Mouse (Mus musculus) kidney, postnatal 36 days (tissue): ENCODE data around the gene Sgo1.
"Not testable (repeated sequence)": the region's sequence is repeated elsewhere in the genome, so short reads cannot be mapped to it uniquely, and the experiment has no call there.

ENCODE experiments used
- DNase-seq, 2 experiments: peaks; one replicate each; pipeline ENCODE4 v3.0.0; 2021 to 2022; ENCODE audit warnings: mixed read lengths in 2 of 2

Sgo1 gene

DNA sequence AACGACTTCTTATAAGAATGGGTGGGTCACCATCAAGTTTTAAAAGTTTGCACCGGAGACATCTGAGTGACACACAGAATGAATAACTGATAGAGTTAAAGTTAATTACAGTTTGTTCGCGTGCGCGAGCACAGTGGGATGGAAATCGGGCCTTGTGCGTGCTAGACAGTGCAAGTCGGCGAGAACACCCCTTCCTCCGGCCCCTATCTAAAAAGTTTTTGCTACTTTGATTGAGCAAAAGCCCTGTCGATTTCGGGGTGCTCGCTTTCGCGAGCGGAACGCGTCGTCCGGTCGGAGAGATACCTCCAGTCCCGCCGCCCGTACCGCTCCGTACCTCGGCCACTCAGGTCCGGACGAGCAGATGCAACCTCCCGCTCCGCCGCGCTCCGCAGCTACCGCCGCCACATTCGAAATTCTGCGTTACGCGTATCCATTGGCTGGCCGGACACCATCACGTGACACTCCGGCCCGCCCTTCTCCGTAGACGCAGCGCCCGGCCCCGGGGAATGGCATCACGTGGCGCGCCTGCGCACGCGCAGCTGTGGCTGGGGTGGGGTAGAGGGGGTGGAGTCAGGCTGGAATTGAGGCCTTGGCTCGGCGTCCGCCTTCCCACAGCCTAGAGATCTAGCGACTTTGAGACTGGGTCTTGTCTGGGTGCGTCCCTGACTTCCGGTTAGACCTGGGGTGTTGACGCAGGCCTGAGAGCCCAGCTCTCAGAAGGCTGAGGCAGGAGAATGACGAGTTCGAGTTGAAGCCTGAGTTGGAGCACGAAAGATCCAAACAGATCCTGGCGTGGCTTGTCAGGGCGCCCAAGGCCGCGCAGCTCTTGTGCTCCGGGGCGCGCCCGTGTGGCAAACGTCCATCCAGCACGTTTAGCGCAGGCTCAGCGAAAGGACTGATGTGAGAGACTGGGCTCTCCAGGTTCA is at the start of gene Sgo1:
TSS of gene Sgo1 (minus strand) at position 457 of the 926 bp plus-strand sequence.
- DNase-seq = peak; percentile 97

DNA sequence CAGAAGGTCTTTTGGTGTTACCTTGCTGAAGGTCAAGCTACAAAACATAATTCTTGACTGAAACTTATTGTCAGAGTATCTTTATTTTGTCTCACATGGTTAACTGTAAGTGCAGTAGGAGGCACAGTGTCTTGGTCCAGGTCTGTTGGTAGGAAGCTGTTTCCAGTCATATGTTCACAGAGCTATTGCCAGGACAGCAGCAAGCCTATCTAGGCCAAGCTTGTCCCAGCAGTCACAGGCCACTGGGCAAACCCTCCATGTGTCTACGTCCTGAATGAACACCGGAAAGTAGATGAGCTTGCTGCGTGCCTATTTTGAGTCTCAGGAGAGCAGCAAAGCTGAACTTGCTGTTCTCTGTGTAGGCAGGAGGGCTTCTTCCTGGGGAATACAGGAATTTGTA is 29.8 kb upstream of the Sgo1 start:
- DNase-seq = not testable (repeated sequence)

DNA sequence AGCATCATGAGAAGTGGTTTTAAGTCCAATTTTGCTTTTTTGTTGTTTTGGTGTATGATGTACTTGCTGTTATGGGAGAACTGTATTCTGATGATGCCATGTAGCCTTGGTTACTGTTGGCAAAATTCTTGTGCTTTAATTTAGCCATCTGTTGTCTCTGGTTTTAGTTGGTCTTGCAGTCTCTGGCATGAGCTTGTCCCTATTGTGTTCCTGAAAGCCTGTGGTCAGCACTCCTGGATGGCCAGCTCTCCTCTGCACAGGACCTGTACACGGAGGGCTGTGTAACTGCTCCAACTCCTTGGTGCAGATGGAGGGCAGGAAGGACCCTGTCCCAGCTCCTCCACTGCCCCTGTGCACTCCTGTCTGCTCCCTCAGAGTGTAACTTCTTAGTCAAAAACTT is 29.3 kb upstream of the Sgo1 start:
- DNase-seq = no peak

DNA sequence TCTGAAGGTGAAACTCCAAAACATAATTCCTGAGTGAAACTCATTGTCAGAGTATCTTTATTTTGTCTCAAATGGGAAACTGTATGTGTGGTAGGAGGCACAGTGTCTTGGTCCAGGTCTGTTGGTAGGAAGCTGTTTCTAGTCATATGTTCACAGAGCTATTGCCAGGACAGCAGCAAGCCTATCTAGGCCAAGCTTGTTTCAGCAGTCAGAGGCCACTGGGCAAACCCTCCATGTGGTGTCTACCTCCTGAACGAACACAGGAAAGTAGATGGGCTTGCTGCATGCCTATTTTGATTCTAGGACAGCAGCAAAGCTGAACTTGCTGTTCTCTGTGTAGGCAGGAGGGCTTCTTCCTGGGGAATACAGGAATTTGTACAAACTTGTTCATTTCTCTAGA is 26.0 kb upstream of the Sgo1 start:
- not testable (repeated sequence) for DNase-seq

DNA sequence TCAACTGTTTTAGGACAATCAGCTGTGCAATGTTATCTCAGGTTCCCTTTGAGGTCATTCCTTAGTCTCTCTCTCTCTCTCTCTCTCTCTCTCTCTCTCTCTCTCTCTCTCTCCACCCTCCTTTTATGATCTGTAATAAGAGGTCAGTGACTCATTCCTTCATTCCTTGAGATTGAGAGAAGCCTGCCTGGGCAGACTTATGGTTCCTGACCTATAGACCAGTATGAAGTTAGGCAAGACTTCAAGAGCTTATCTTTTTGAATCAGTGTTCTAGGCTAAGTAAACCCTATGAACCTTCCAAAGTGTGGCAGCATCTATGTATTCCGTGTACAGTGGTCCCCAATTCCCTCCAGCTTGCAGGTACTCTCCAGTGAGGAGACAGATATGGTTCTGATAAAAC is 25.3 kb upstream of the Sgo1 start:
- no peak for DNase-seq

DNA sequence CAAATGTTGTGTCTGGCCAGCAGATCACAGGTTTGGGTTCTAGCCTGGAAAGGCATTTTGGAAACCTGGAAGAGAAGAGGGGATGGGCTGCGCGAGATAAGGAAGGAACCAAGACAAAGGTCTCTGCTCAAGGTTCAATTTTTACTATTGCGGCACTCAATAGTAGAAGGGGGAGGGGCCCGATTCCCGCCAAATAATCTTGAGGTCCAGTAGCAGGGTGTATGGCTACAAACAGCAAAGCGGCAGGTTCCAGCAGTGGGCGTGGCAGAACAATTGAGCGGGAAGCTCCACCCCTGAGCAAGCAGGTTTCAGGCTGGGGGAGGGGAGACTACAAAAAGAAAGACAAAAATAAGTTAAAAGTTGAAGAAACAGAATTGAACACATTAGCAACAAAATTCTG is 8.4 kb upstream of the Sgo1 start:
- DNase-seq = not testable (repeated sequence)

DNA sequence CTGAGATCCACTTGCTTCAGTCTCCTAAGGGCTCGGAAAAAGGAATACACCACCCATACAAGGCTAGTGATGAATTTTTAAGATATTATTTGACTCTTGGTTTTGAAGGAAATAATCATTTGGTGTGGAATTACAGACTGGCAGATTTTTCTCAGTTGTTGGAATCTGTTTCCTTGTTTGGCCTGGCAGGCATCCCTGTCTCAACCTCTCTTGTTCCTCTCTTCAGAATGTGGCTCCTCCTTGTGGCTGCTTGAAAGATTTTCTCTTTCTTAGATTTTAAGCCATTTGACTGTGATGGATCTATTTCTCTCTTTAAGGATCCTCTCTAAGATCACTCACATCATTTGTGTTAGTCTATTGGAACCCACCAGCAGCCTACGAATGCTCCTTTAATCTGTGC is 4.9 kb upstream of the Sgo1 start:
- peak; percentile 48 to 61 for DNase-seq

DNA sequence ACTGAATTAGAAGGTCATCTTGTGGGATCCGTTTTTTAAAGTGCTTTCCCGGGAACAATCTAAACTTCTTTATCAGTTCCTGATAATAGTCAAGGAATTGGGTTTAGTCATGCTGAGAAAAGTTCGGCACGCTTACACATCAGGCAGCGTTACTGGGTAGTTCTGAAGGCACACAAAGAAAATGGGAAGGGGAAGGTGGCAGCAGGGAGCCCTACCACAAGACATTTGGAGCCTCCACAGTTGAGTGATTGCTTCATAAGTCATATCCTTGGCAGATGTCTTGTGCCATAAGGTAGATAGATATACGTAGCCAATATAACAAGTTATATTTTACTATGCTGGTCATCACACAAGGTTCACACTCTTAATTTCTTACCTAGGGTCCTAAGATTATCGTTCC is 813 bp upstream of the Sgo1 start:
- peak in 1 of 2 experiments; percentile 2 for DNase-seq

DNA sequence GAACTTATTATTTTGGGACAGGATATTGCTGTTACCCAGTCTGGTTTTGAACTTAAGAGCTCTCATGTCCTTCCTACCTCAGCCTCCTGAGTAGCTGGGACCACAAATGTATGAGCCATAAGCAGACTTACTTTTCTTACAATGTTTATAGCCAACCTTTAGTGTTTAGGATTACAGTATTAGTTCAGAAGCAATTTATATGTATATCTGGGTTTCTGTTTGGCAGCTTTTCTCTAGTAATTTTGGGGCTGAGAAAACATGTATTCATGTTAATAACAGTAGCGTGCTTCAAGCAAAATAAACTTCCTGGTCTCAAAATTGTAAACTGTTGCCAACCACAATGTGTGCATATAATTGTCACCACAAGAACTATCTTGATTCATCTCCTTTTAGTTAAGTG is 812 bp downstream of the Sgo1 start:
- no peak for DNase-seq

DNA sequence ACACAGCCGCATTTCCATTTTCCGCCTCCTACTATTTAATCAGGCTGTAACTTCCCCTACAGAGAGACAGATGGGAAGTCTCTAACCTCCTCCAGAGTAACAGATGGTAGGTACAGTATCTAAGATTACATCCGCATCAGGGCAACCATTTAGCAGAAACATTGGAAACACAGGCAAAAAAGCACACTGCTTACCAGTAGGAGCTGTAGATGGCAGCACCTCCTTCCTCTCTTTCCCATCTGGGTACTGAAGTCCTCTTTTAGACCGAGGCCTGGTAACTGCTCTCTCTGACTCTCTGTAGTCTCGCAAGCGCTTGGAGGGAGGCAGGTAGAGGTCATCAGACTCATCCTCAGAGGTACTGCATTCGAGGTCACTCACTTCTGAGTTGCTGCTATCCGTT is 10.4 kb downstream of the Sgo1 start:
- peak; percentile 37 to 54 for DNase-seq

DNA sequence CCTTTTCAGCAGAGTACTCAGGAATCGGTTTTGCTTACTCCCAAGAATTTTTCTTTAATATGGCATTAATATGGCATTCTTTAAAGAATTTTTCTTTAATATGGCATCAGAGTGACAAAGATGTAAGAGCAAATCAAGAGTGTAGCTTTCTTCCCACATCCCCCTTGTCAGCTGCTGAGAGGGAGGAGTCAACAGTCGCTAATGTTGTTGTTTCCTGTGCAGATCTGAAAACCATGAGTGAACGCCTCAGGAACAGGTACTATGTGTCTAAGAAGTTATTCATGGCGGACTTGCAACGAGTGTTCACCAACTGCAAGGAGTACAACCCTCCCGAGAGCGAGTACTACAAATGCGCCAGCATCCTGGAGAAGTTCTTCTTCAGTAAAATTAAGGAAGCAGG is 18.7 kb downstream of the Sgo1 start:
- DNase-seq = no peak

DNA sequence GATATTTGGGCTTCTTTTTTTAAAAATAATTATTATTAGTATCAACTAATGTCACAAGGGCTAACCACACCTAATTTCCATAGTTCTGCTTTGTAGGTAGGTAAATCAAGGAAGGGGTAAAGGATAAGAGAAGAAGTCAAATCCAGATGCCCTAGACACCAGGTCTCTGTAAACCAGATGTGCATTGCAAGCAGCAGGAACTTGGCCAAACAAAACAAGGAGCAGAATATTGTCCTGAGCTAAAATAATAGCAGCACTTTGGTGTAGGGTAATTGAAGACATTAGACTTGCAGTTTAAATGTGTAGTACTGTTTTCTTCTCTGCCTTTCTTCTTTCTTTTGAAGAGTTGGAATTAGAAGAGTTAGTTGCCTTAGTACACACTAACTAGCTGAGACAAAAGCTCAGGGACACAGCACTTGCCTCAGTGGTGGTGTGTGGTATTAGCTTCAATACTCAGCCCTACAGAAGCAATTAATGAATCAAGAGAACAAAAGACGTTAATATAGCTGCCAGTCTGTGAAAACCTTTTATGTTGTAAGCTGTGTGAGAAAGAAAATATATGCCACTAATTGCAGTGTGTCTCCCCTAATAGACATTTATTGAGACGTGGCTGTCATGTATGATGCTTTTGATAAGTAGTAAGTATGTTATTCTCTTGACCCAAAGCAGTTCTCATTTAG is 24.3 kb downstream of the Sgo1 start:
- DNase-seq = no peak

DNA sequence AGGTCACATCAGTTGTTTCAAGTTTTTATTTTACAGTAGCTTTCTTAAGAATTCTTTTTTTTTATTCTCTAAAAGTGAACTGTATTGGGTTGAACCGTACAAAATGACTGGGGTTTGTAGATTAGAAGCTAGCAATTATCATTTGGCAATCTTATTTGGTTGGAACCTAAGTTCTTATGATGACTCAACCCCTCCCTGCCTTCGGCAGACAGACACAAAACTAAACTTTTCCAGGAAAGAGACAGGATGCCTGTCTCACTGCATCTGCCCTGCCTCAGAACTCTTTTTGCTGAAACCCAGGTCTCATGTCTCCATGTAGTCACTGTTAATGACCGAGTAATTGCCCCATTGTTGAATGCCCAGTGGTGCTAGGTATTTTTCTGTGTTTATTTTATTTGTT is 24.9 kb downstream of the Sgo1 start:
- no peak for DNase-seq

DNA sequence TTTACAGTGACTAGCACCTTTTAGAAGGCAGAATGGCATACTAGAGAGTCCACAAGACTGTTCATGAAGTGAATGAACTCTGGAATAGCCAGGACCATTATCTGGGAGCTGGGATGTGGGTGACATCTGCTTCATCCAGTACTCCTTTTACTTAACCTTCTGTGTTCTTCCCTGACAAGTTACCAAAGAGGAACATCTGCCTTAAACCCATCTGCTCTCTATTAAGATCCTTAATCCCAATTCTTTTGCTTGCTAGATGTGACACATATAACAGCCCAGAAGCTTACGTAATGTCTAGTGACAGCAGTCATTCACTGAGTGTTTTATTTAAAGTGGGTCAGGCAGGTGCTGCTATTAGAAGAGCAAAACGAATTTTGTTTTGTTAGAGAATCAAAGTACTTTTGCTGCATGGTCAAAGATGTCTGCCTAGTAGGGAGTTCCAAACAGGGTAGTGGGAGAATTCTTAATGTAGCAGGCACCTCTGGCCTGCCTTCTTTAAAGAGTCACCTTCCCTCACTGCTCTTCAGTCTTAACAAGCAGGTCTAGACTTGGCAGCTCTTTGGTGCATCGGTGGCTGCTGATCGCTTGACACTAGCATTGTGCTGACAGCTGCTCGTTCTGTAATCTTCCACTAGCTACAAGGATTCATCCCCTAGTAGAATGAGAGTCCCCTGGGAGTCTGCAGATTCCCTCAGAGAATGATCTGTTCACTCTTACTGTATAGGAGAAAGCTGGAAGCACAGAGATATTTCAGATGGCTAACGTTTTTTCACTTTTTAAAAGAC is 27.9 kb downstream of the Sgo1 start:
- DNase-seq = no peak

DNA sequence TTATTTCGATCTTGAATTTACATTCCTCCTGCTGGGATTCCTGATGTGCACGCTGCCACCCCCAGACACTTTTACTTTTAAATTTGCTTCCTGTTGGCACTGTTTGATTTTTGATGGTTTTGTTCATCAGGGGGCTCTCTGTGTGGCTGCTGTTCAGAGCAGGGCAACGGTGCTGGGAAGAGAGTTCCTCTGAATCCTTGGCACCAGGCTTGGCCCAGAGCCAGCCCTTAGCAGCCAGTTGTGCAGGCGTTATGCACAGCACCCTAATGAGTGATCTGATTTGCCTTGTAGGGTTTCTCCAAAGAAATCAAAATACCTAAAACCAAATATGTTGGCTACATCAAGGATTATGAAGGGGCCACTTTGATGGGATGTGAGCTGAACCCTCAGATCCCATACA is 29.4 kb downstream of the Sgo1 start:
- DNase-seq = peak in 1 of 2 experiments; percentile 44

DNA sequence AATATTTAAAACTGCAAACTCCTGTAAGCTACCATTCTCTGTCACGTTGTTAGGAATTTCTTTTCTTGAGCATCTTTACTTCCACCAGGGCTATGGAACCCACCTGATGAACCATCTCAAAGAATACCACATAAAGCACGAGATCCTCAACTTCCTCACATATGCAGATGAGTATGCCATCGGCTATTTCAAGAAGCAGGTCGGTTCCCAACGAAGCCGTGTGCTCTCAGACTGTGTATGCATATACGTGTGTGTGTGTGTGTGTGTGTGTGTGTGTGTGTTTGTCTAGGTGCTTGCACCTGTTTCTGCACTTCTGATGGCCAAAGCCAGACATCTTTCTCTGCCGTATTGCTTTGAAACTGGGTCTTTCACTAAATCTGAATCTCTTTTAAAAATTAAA is 29.9 kb downstream of the Sgo1 start:
- no peak for DNase-seq

DNA sequence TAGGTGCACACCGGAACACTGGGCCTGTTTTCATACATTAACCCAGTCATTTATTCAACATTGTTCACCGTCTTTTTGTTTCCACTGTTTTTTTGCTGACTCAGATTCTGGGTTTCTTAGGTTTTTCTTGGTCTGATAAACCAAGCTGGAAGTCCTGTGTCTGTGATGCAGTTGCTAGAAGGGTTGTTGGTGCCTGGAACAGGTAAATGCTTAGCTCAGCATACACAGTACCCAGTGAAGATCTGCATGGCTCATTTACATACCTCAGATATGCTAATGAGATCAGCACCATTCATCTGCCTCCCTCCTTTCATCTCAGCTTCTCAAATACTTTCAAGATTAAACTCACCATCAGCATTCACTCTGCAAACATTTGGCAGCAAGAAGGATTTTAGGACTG is 30.5 kb downstream of the Sgo1 start:
- no peak for DNase-seq

DNA sequence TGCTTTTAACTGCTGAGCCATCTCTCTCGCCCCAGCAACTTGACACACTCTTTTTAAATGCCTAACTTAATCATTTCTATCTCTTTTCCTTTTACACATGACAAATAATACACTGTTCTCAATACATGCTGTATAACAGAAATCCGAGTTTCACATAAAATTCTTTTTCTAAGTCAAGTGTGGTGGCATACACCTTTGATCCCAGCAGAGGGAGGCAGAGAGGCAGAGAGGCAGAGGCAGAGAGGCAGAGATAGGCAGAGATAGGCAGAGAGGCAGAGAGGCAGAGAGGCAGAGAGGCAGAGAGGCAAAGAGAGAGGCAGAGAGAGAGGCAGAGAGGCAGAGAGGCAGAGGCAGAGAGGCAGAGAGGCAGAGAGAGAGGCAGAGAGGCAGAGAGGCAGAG is 31.7 kb downstream of the Sgo1 start:
- DNase-seq = peak in 1 of 2 experiments; percentile 55

DNA sequence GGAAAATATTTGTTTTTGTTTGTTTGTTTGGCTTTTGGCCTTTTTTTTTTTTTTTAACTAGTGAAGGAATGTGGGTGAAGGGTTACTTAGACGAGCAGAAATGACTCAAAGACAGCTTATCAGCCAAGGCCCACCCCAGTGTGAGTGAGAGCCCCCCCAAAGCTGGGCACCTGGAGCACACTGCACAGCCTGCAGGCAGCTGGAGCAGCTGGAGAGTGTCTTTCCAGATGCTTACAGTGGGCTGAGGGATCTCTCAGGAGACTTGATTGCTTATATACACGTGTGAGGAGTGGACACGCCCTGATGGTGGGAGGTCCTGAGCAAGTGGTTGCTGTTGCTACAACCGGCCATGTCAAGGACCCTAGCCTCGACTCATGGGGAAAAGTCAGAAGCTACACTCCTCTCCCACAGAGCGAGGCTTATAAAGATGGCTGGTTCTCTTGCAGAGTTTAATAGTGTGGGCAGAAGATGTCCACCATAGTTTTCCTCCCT is 32.7 kb downstream of the Sgo1 start:
- no peak for DNase-seq

DNA sequence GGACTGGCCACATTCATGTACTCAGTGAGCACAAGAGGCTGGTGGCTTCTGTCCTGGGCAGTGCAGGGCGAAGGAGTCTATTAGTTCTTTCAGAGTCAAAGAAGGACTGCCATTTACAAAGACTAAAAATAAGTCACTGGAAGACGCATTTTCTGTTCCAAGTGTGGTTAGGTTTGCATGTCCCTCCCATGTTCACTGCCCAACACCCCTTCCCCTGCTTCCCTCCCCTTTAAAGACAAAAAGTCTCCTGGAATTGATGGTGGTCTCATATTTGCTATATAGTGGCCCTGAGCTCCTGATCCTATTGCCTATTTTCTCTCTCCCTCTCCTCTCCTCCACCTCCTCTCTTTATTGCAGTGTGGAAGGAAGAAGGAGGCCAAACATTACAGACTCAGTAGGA is 33.2 kb downstream of the Sgo1 start:
- no peak for DNase-seq

DNA sequence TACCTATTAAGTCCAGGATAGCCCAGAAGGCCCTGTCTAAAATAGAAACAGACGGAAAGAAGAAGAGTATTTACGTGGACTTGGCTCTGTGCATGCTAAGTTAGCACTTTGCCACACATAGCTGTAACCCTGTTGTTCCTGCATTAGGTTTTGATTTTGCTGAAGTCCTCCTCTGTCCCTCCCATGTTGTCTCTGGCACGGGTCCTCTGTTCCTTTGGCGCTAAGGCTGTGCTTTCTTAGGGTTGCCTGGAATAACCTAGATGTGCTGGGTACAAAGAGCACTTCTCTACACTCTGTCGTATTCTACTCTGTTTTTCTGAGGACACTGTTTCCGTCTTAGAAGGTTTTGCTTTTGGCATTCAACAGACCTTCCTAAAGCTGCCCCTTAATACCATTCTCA is 34.1 kb downstream of the Sgo1 start:
- peak; percentile 55 to 58 for DNase-seq

DNA sequence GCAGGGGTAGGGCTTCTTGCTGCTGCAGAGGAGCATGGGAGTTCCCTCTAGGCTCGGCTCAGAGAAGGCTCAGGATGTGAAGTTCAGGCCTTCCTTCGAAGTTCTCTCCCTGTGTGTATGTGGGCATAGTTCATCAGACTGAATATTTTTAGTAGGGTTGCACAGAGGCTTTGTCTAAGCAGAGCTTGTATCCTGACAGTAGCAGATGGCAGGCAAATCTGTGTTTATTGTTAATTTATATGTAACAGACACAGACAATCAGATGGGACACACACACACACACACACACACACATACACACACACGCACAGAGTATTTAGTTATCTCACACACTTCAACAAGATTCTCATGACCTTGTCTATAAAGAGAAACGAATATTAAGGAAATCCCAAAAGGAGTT is 34.5 kb downstream of the Sgo1 start:
- no peak for DNase-seq

DNA sequence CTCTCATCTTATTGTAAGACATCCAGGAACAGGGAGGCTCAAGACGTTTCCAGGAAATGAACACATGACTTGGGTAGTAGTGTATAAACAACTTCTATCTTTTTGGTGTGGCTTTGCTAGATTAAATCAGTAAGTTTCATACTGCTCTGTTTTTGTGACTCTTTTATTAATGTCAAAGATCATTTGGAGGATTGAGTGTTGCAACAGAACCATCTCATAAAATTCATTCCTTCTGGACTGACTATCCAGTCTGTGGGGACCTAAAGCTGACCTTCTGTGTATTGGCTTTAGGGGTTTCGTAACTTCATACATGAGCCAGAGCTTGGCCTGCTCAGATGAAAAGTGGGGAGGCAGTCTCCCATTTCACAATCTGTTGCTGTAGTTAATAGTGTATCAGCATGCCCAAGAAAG is 38.9 kb downstream of the Sgo1 start:
- peak in 1 of 2 experiments; percentile 52 for DNase-seq
